Mouse (Mus musculus): ENCODE data around the gene Ccdc96. TPM values are rescaled to one million over a fixed set of nuclear protein-coding genes. Genes with fewer than 3 reads are reported as not detected.

The Ccdc96 gene
- total RNA-seq (2021): under 1 TPM; 0.19 to 0.23 TPM

DNA sequence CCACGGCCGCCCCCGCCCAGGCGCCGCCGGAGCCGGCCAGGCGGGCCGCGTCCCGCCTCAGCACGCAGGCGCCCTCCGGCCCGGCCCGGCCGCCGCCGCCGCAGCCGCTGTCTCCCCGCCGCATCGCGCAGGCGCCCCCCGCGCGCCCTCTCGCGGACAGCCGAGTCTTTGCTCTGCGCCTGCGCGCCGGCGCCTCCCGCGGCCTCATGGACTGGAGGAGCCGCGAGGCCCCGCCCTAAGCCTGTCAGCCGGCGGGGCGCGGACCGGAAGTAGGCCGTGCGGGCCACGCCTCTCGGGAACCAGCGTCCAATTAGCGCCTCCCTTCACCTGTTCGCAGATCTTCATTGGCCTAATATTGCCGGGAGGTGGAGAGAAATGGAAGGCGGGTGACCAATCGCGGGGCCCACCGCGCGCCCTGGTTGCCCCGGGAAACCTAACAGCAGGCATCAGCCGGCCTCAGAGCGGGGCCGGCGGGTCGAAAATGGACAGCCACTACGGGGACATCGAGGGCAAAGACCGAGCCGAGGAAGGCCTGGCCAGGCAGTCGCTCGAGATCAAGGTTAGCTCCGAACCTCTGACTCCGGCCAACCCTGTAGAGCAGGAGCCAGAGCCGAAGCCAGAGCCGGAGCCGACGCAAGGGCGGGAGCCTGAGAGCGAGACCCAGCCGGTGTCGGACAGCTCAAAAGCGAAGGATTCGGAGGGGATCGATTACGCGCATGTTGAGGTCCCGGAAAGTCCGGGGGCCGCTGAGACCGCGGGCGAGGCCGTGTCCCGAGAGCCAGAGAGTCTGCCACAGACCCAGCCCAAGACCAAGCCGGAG is at the start of gene Ccdc96, which contains the start of gene Tada2b:
Gene Ccdc96, plus strand, starts transcription at position 418 of the 820 bp plus-strand sequence.
Gene Tada2b, minus strand, starts transcription at position 115 of the 820 bp plus-strand sequence.
- DNase-seq: peak; percentile 98

DNA sequence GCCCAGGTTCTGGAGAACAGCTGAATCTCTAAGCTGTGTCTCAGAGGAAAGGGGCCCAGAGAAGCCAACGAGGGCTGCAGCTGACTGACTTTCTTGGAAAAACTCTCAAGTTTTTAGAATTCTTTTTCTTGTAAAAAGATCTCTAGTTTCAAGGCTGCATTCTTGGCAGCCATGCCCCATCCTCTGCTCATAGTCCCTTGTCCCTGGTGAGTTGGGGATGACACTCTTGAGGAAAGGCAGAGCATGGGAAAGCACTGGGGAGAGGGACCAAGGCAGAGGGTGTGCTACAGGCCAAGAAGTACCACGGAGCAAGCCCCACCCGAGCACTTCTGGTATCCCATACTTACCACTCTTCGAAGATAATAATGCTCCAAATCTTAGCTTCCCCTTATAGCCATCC is 47.5 kb upstream of the Ccdc96 start:
- DNase-seq: no peak

GRCm38 (mm10) chr5:36440741-36441140 is 43.6 kb upstream of the Ccdc96 start:
- DNase-seq: no peak

DNA sequence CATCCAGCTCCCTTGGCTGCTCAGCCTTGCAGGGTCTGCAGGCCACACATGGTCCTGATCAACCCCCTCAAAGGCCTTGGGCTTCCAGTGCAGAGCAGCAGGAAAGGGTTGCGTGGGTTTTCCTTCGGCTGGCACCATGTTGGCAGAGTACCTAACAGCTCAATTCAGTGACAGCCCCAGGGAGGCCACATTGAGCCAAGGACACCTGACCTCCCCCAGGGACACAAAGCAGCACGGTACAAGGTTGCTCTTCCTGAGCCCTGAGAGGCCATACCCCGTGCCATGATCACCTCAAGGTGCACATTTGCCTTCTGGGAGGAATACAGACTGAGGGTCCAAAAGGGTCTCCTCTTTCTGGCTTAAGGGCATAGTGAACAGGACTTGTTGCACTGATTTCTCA is 39.8 kb upstream of the Ccdc96 start:
- no peak for DNase-seq

GRCm38 (mm10) chr5:36445028-36445427 is 39.4 kb upstream of the Ccdc96 start:
- no peak for DNase-seq

DNA sequence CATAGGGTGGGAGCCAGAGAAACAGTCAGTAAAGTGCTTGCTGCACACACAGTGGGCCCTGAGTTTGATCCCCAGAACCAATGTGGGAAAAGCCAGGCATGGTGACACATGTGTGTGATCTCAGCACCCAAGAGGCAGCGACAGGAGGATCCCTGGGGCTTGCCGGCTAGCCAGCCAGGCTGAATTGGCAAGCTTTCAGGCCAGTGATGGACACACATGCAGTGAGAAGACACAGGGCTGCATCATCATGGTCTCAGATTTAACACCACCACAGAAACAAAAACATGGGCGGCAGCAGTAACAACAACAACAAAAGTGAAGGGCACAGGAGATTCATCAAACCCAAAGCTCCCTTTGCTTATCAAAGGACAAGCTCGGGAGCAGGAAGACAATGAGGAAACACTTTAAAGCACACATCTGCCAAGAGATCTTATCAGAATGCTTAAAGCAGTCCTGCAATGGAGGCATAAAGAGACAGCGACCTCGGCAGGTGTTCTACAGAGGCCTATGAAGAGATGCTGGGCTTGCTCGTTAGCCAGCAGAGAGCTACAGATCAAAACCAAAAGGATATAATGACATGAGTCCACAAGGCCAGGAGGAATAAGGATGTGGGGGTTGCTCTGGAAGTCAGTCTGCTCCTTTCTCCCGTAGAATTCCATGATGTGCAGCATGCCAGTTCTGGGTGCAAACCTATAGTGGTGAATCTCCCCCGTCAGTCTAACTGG is 38.1 kb upstream of the Ccdc96 start:
- no peak for DNase-seq

DNA sequence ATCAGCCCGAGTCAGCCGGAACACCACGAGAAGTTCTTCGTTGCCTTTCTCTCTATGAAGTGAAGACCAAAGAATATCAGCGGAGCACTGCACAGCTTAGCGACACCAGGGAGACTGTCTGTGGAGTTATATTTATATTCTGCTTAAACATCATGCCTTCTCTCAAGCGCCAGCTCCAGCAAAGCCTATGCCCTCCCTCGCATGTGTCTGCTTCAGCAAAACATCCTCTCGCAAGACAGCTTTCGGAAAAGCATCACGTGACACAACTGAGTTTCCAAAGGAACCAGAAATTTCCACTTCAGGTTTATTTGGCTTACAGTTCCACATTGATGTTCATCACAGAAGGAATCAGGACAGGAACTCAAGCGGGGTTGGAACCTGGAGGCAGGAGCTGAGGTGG is 36.5 kb upstream of the Ccdc96 start:
- no peak for DNase-seq

GRCm38 (mm10) chr5:36449710-36450358 is 34.6 kb upstream of the Ccdc96 start:
- peak; percentile 46 for DNase-seq

GRCm38 (mm10) chr5:36451119-36451518 is 33.3 kb upstream of the Ccdc96 start:
- peak; percentile 41 for DNase-seq

- DNase-seq: no peak
These were observed 32.5 kb upstream of the Ccdc96 start for GRCm38 (mm10) chr5:36451872-36452389.

DNA sequence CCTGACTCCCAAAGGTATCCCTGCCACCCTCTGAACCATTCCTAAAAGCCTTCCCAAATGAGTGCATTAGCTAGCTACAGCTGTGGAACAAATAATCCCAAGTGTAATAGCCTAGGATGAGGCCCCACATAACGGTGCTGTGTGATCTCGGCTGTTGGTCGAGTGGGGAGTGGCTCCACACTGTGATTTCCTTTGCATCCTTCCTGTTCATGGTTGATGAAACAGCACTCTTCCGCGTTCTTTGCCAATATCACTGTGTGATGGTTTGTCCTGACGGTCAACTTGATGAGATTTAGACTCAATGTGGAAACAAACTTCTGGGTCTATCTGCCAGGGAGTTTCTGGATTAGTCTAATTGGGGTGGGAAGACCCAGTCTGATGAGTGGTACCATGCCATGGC is 31.6 kb upstream of the Ccdc96 start:
- no peak for DNase-seq

- no peak for DNase-seq
These were observed 26.7 kb upstream of the Ccdc96 start for GRCm38 (mm10) chr5:36457706-36458105.

DNA sequence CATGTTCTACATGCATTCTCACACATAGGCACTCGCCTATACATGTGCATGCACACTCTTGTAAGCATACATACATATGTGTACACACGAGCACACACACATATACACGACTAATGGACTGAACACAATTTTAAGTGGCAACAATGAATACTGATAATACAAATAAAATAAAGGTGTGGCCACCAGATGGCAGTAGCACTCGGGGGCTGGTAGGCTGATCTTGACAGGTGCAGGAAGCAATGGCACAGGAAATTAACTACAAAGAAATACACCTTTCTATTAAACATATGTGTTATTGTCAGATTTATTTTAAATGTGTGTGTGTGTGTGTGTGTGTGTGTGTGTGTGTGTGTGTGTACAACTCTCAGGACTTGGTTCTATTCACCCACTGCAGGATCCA is 25.5 kb upstream of the Ccdc96 start:
- DNase-seq: peak; percentile 59

DNA sequence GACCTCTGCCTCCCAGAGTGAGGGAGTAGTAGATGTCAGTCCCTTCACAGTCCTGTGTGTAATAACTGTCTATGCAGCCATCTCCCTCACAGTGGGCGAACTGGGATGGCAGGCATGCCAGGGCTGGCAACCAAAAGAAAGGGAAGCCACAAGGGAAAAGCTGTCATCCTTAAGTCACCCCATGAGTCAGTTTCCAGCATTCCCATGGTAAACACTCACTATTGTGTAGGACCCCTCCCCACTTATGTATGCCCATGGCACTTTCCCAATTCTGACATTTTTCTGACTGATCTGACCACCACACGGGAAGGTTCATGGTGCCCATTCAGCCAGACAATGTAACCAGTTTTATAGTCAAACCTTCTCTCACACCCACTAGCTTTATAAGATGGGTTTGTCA is 23.7 kb upstream of the Ccdc96 start:
- DNase-seq: no peak

DNA sequence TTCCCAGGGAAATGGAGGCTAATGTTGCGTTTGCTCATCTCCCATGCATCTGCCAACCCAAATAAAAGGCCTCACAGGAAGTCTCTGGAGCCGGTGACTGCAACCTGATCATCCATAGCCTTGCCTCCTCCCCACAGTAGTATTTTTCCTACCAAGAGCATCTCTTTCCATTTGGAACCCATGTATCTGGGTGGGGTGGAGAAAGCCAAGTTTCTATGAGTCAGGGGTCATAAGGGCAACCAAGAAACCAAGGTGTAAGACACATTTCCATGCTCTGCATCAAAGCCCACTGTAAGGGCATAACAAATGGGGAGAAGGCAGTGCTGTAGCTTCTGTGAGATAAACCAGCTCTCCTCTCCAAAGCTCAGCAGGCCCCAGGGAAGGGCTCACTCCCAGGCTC is 23.2 kb upstream of the Ccdc96 start:
- no peak for DNase-seq

DNA sequence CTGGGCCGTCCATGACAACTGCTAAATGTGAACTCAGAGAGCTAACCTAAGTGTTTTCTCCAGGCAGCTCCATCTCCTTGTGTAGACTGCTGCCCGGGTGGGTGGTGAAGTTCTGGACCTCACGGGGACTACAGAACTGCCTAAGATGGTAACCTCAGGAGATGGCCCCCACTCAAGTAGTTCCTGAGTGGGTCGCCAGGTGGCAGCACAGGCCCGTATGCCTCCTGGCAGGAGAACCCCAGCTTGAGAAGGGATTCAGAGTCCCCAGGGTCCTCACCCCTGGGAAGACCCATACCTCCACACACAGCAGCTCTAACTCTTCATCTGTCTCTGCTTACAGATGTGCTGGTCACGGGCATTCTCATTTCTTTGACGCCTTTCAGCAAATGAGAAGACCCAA is 21.6 kb upstream of the Ccdc96 start:
- peak; percentile 89 for DNase-seq

GRCm38 (mm10) chr5:36463391-36463790 is 21.0 kb upstream of the Ccdc96 start:
- DNase-seq: no peak

- DNase-seq: peak; percentile 97
These were observed 19.4 kb upstream of the Ccdc96 start, which contains the start of gene Grpel1 for GRCm38 (mm10) chr5:36464709-36465661. Grpel1 (plus strand) TSS chr5:36464998.

- DNase-seq: no peak
These were observed 18.5 kb upstream of the Ccdc96 start for GRCm38 (mm10) chr5:36465889-36466288.

DNA sequence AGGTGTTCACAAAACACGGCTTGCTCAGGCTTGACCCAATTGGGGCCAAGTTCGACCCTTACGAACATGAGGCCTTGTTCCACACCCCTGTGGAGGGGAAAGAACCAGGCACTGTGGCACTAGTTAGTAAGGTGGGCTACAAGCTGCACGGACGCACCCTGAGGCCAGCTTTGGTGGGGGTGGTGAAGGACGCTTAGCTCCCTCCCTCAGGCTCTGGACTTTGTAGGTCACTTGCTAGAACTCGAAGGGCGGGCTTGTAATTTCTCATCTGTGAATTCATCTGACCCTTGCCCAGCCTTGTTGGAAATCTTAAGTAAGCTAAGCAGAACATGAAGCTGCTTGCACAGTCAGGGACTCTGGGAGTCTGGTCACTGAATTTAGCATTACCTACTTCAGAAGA is 13.2 kb upstream of the Ccdc96 start:
- no peak for DNase-seq

DNA sequence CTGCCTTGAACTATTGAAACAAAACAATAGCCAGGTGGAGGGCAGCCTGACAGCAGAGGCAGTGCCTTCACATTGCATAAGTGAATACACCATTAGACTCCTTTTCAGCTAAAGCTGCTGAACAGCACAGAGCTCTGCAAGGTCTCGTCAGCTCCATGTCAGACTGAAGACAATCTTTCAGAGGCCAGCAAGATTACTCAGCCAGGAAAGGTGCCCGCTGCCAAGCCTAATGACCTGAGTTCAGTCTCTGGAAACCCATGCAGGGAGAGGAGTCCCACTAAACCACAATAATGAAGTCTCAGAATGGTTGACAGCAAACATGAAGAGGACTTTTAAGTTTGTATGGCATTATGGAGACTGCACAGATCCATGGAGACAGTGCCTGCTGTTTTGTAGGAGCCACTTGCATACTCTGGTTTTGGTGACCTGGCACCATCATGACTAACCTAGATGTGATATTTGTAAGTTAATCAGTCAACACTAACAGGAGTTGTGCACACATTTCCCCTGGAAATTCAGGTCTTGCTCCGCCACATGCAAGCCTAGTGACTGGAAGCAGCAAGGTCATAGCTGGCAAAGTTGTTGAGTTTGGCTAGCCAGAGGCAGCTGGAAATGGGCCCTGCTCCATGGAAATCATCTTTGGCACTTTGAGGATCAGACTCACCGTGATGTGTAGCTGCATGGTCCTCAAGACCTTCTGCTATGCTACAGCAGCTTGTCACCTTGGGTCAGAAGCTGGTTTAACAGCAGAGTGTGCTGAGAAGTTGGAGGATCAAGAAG is 11.3 kb upstream of the Ccdc96 start:
- no peak for DNase-seq
